Mouse (Mus musculus) small intestine, adult 2 months (tissue): Measurements from ENCODE around the gene Bnipl. TPM values are rescaled to one million over a fixed set of nuclear protein-coding genes. Genes with fewer than 3 reads are reported as not detected.

Experiments
- H3K27ac ChIP-seq: fragments of 200-500 bp; 2 replicates; pipeline ENCODE4 v1.5.1; 2012; ENCODE audit warnings: low read depth, low read length, control low read depth, inconsistent platforms; ENCODE audit not compliant: insufficient read depth
- H3K27me3 ChIP-seq: fragments of 200-500 bp; 2 replicates; pipeline ENCODE4 v1.6.1; 2012; ENCODE audit warnings: mild to moderate bottlenecking, moderate library complexity, low read length, inconsistent platforms; ENCODE audit not compliant: control insufficient read depth, insufficient read depth
- H3K36me3 ChIP-seq: fragments of 200-500 bp; 2 replicates; pipeline ENCODE4 v1.6.1; 2012; ENCODE audit warnings: mild to moderate bottlenecking, low read length, control low read depth, inconsistent platforms; ENCODE audit not compliant: control insufficient read depth, insufficient read depth
- H3K4me1 ChIP-seq: fragments of 200-500 bp; 2 replicates; pipeline ENCODE4 v1.6.1; 2012; ENCODE audit warnings: low read length, inconsistent platforms, mixed read lengths; ENCODE audit not compliant: control insufficient read depth, insufficient read depth, insufficient read length
- H3K4me3 ChIP-seq: fragments of 200-500 bp; 2 replicates; pipeline ENCODE4 v1.5.1; 2012; ENCODE audit warnings: low read depth, mild to moderate bottlenecking, control low read depth, inconsistent platforms, low read length, moderate library complexity
- CTCF ChIP-seq: fragments of 200-500 bp; IDR thresholded peaks from 2 replicates; pipeline ENCODE4 v1.5.1; 2012; ENCODE audit warnings: low read depth, mild to moderate bottlenecking, control low read depth, inconsistent platforms, low read length, moderate library complexity, mixed read lengths; ENCODE audit not compliant: insufficient replicate concordance, insufficient read length; ENCODE audit errors: extremely low read depth
- POLR2A ChIP-seq: fragments of 200-500 bp; IDR thresholded peaks from 2 replicates; pipeline ENCODE4 v1.6.1; 2012; ENCODE audit warnings: low read depth, mild to moderate bottlenecking, control low read depth, inconsistent platforms, low read length, moderate library complexity
- WGBS: fragments of 180-500 bp; shearing (Covaris S2); methylation state at CpG from one replicate; pipeline ENCODE4 v1.1.7; 2018; 5-methylcytosine and 5-hydroxymethylcytosine counted together
- polyA plus RNA-seq: library from polyadenylated mRNA; depleted of rRNA; stranded (reverse); fragments of >200 nt; gene quantifications from 2 replicates; pipeline ENCODE4 v1.2.3, GENCODE M21; 2012

The Bnipl gene
- polyA plus RNA-seq, 1 experiment: 0.16 TPM

DNA sequence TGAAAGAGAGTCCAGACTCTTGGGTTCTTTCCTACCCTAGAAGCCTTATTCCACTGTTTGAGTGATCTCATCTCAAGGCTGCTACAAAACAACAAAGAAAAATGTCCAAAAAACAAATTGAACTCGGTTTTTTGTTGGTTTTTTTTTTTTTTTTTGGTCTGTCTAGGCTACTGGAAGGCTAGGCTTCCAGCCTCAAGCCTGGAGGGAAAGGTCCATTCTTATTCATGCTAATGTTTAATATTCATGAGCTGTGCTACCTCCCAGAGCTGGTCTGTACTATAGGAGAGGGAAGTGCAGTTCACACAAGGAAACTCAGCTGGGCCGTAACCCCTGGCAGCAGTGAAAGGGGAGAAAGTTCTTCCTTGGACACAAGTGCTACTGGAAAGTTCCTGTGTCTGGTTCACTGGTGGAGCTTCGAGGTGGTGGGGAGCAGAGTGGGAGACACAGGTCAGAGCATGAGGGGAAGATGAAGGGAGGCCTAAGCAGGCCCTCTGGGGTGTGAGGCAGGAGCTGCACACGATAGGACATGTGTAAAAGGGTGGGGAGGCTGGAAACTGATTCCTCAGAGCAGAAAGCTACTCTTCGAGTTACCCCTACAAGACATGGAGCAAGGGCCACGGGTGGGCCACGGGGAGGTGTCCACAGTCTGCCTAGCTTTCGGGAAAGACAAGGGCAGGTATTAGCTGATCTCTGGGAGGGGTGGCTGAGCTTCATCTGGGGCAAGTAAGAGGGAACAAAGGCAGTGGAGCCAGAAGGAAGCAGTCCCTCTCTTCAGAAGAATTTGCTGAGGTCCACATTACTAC lies 20.3 kb downstream of the Bnipl start:
- Histone ChIP-seq H3K36me3 (peaks cover 41% of the 10 kb centered on the region), H3K4me1 (peaks cover 26% of the 10 kb centered on the region), H3K27me3 (no peaks in the 10 kb centered on the region), H3K27ac (peak overlapping the region; percentile 100), H3K4me3 (peak overlapping the region; percentile 84)
- TF ChIP-seq POLR2A (no peak), CTCF (no peak)
- 5% methylated on average over 8 of the region's 8 CpGs for WGBS

DNA sequence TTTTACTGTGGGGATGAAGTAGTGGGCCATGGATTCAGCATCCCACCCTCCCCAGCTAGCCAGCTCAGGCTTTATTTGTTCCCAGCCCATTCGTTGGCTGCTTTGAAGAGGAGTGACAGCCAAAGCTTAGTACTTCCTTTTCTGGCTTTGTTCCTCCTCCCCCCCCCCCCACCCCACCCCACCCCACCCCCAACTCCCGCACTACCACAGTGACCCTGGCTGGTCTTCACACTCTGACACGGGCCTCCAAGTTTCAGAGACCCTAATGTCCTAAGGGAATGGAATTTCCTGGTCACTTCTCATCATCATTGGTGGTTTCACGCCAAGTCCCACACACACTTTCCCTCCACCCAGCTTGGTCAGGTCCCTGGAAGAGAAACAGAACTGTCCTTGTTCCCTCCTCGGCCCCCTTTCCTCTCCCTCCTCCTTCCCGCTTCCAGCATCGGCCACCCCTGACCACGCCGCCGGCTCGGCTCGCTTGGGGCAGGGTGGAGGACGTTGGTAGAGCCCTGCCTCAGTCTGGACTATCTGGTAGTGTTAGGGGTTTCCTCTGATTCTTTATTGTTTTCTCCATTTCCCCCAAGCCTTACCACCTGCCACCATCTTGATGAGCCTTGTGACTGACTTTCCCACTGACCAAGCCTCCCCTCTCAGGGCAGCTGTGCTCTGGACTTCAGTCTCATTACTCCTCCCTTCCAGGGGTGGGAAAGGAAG lies 21.1 kb downstream of the Bnipl start:
- Histone ChIP-seq H3K4me3 (peak overlapping the region; percentile 84), H3K27me3 (no peaks in the 10 kb centered on the region), H3K36me3 (peaks cover 35% of the 10 kb centered on the region), H3K4me1 (peaks cover 26% of the 10 kb centered on the region), H3K27ac (peak overlapping the region; percentile 100)
- TF ChIP-seq POLR2A: peak; percentile 85
- 0 out of 2 replicates have a peak, but pooled peaks have one; percentile 1 for TF ChIP-seq CTCF
- under 1% methylated on average over 13 of the region's 13 CpGs for WGBS

DNA sequence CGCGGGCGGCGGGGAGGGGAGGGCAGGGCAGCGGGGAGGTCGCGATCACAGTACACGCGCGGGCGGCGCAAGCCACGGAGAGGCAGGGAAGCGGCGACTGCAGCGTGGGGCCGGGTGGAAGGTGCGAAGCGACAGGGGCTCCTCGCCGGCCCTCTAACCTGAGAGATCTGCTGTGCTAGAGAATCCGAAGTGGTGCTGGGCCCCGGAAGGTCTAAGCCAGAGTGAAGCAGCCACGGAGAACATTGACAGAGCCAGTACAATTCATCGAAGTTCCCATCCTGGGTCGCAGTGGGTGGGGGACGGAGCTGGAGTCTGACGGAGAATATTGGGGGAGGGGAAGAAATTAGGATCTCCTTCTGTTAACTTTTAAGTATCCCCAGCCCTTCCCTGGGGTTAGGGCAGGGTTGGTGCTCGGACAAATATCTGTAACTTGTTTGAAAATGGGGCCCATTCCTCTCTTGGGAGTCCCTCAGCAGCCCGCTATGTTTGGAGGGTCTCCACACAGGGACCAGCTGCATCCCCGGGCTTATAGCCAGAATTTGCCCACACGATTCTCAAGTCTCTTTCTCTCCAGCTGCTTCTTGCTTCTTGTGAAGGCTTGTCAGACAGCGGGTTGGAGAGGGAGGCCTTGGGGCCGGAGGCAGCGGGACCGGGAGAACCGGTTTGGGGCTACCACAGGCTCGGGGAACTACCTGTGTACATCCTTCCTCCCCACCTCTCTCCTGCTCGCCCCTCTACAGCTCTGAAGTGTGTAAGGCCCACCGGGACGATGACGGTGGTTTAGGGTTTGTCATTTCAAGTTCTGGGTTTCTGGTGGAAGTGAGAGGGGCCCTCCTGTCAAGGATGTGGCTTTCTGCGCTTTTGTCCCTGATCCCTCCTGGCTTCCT lies 21.9 kb downstream of the Bnipl start:
- peaks cover 29% of the 10 kb centered on the region for H3K36me3 ChIP-seq
- H3K27ac ChIP-seq: peak overlapping the region; percentile 100
- WGBS: 1% methylated on average over 43 of the region's 43 CpGs
- peak overlapping the region; percentile 84 for H3K4me3 ChIP-seq
- no peaks in the 10 kb centered on the region for H3K27me3 ChIP-seq
- TF ChIP-seq CTCF (no peak), POLR2A (peak; percentile 1)
- H3K4me1 ChIP-seq: peaks cover 26% of the 10 kb centered on the region

DNA sequence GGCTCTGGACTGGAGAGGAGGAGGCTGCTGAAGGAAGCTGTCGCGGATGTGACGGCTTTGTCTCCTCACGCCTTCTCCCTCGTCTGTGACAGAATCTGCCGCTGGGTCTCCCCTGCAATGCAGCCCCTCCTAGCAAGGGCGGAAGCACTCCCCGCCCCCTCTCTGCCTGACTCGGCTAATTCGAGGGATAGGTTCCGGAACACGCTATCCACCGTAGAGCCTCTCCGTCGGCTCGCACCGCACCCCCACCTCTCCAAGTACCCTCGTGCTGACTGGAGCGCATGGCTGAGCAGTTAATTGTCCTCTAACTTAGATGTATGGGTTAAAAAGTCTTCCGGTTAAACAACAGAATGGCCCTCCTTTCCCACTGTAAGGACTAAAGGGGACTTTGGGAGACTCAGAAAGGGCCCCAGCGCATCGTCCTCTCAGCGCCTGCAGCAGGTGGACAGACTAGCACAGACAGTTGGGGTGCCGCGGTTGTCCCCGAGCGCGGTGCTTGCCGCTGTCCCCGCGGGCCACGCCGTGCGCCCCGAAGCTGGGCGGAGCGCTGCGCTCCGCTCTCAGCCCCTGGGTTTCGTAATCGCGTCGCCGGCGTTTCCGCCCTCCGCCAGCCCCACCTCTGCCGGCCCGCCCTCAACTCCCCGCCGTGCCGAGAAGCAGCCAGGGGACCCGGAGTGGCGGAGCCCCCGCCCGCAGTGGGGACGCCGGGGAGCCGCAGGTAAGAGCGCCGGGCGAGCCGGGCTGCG lies 22.7 kb downstream of the Bnipl start, which contains the start of gene Cdc42se1:
Gene Cdc42se1, plus strand, starts transcription at position 585 of the 746 bp plus-strand sequence.
- H3K36me3 ChIP-seq: peaks cover 24% of the 10 kb centered on the region
- under 1% methylated on average over 64 of the region's 64 CpGs for WGBS
- H3K27me3 ChIP-seq: no peaks in the 10 kb centered on the region
- peak within 1 kb of the TSS; percentile 100 for H3K27ac ChIP-seq
- H3K4me1 ChIP-seq: peaks cover 26% of the 10 kb centered on the region
- TF ChIP-seq POLR2A: peak; percentile 80
- TF ChIP-seq CTCF: no peak
- H3K4me3 ChIP-seq: peak within 1 kb of the TSS; percentile 84

DNA sequence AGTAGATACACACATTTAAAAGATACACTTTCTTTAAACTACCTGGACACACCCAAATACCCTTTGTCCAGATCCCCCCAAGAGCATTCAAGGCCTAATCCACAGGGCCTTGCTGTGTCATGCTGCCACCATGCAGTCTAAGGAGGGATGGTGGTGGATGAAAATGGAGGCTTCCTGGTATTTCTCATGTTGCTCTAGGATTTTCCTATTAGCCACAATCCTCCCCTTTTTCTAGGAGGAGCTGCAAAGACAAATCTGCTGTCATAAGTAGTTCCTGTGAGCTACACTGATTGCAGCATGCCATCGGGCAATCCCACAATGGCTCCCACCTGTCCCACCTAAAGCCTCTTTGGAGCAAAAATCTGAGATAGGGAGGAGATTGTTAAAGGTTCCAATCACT lies 23.8 kb downstream of the Bnipl start:
- WGBS: 35% methylated on average over 1 of the region's 1 CpGs
- peaks cover 16% of the 10 kb centered on the region for H3K36me3 ChIP-seq
- TF ChIP-seq POLR2A (no peak), CTCF (no peak)
- no peak overlapping the region for H3K4me3 ChIP-seq
- H3K27me3 ChIP-seq: no peaks in the 10 kb centered on the region
- H3K4me1 ChIP-seq: peaks cover 19% of the 10 kb centered on the region
- H3K27ac ChIP-seq: no peak overlapping the region

DNA sequence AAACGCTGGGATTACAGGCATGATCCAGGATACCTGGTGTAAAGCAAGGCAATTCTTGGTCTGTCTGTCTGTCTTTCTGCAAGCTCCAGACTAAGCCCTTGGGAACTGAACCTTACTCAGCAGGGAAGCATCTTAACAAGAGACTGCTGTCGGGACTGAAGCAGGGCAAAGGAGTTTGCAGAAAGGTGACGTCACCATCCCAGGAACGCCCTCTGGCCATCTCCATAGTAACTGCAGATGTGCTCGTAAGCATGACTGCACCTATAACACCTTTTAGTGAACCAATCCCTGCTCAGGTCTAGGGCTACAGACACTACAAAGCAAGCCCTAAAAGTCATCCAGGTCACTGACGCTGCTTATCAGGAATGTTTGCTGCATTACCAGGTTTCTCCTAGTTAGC lies 26.7 kb downstream of the Bnipl start:
- 39% methylated on average over 6 of the region's 6 CpGs for WGBS
- H3K27ac ChIP-seq: no peak overlapping the region
- H3K27me3 ChIP-seq: no peaks in the 10 kb centered on the region
- H3K4me3 ChIP-seq: no peak overlapping the region
- H3K4me1 ChIP-seq: 0 out of 2 replicates have a peak, but pooled peaks cover 2% of the 10 kb centered on the region
- H3K36me3 ChIP-seq: peaks cover 13% of the 10 kb centered on the region
- no peak for TF ChIP-seq CTCF
- no peak for TF ChIP-seq POLR2A
